Mouse (Mus musculus): ENCODE results near the gene Plekha4.
"Not testable (repeated sequence)": the region's sequence is repeated elsewhere in the genome, so short reads cannot be mapped to it uniquely, and the experiment has no call there.

- TF ChIP-seq CTCF (IDR thresholded peaks at IDR 0.05; ENCODE audit: borderline replicate concordance, control insufficient read depth, extremely low read depth, insufficient read depth, low read length, poor library complexity); POLR2A (IDR thresholded peaks at IDR 0.05; ENCODE audit: control insufficient read depth, extremely low read depth, insufficient read depth, low read length, poor library complexity): not testable (repeated sequence)
Observed at GRCm38 (mm10) chr7:45484985-45485384, 41.1 kb upstream of the Plekha4 start.
